Mouse (Mus musculus): ENCODE results near the gene Acsf3. TPM values are rescaled to one million over a fixed set of nuclear protein-coding genes. Genes with fewer than 3 reads are reported as not detected.

Acsf3 gene
- polyA plus RNA-seq (2015; fragmentation: Nextera tagmentation; extraction: Ambion mirVana) = 31.4 and 34.5 TPM in 2 replicates

- WGBS = under 1% methylated on average over 50 of the region's 50 CpGs
- Histone ChIP-seq H3K9me3 (ENCODE audit: control insufficient read depth, low read length) (no peaks in the 10 kb centered on the region), H3K4me2 (ENCODE audit: low read depth, low read length) (peak within 1 kb of the TSS; percentile 93), H3K4me3 (ENCODE audit: low read length) (peak within 1 kb of the TSS; percentile 90), H3K27ac (ENCODE audit: low read length) (peak within 1 kb of the TSS; percentile 49; the same call in 1 of the 2 replicates), H3K9ac (ENCODE audit: low read depth, low read length) (peak within 1 kb of the TSS; percentile 96), H3K36me3 (ENCODE audit: control insufficient read depth, insufficient read depth, low read length) (no peaks in the 10 kb centered on the region), H3K4me1 (ENCODE audit: control insufficient read depth, insufficient read depth, low read length) (peaks cover 3% of the 10 kb centered on the region; the same call in 1 of the 2 replicates), H3K27me3 (replicated peaks; ENCODE audit: control insufficient read depth, insufficient read depth, low read length) (no peaks in the 10 kb centered on the region)
- ATAC-seq = peak; percentile 76
Observed at GRCm38 (mm10) chr8:122775285-122776155, at the start of gene Acsf3. Acsf3 (plus strand) TSS chr8:122775486.

DNA sequence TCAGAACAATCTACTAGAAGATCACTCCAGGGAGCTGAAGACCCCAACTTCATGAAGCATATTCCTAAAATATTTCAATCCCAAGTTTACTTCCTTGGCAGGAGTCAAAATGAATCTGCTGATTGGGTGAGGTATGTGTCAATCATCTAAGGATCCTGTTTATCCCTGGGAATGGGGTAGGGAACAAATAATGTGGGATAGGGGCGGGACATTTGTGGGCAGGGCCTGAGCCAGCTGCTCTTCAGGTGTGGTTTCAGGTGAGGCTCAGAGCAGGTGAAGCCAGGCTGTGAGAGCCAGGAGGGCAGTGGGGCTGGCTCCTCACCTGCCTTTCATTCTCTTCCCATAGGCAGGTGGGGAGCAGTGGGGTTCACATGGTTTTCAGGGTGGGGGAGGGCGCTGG is 48.5 kb upstream of the Acsf3 start:
- peak; percentile 55; the same call in 1 of the 2 replicates for ATAC-seq
- no peak overlapping the region for H3K9ac ChIP-seq (ENCODE audit: low read depth, low read length)

GRCm38 (mm10) chr8:122727412-122727811 is 47.9 kb upstream of the Acsf3 start:
- no peak for ATAC-seq
- Histone ChIP-seq H3K9ac (ENCODE audit: low read depth, low read length) (no peak overlapping the region), H3K9me3 (ENCODE audit: control insufficient read depth, low read length) (no peaks in the 10 kb centered on the region), H3K27me3 (replicated peaks; ENCODE audit: control insufficient read depth, insufficient read depth, low read length) (no peaks in the 10 kb centered on the region), H3K36me3 (ENCODE audit: control insufficient read depth, insufficient read depth, low read length) (no peaks in the 10 kb centered on the region), H3K4me3 (ENCODE audit: low read length) (no peak overlapping the region), H3K27ac (ENCODE audit: low read length) (no peak overlapping the region), H3K4me2 (ENCODE audit: low read depth, low read length) (no peak overlapping the region), H3K4me1 (ENCODE audit: control insufficient read depth, insufficient read depth, low read length) (no peaks in the 10 kb centered on the region)
- 66% methylated on average over 5 of the region's 5 CpGs for WGBS

More for the DNA sequence above, 48.5 kb upstream of the Acsf3 start:
- no peaks in the 10 kb centered on the region for H3K9me3 ChIP-seq (ENCODE audit: control insufficient read depth, low read length)
- WGBS = 57% methylated on average over 2 of the region's 2 CpGs
- no peak overlapping the region for H3K4me3 ChIP-seq (ENCODE audit: low read length)
- no peak overlapping the region for H3K4me2 ChIP-seq (ENCODE audit: low read depth, low read length)
- H3K36me3 ChIP-seq (ENCODE audit: control insufficient read depth, insufficient read depth, low read length) = no peaks in the 10 kb centered on the region
- no peak overlapping the region for H3K27ac ChIP-seq (ENCODE audit: low read length)
- H3K4me1 ChIP-seq (ENCODE audit: control insufficient read depth, insufficient read depth, low read length) = no peaks in the 10 kb centered on the region
- H3K27me3 ChIP-seq (replicated peaks; ENCODE audit: control insufficient read depth, insufficient read depth, low read length) = no peaks in the 10 kb centered on the region; the same call in 1 of the 2 replicates

GRCm38 (mm10) chr8:122728630-122729029 is 46.7 kb upstream of the Acsf3 start:
- no peak overlapping the region for H3K9ac ChIP-seq (ENCODE audit: low read depth, low read length)
- no peak for ATAC-seq
- no peaks in the 10 kb centered on the region for H3K4me1 ChIP-seq (ENCODE audit: control insufficient read depth, insufficient read depth, low read length)
- no peak overlapping the region for H3K4me3 ChIP-seq (ENCODE audit: low read length)
- H3K9me3 ChIP-seq (ENCODE audit: control insufficient read depth, low read length) = no peaks in the 10 kb centered on the region
- H3K4me2 ChIP-seq (ENCODE audit: low read depth, low read length) = no peak overlapping the region
- no peak overlapping the region for H3K27ac ChIP-seq (ENCODE audit: low read length)
- WGBS = 20% methylated on average over 3 of the region's 3 CpGs
- no peaks in the 10 kb centered on the region for H3K36me3 ChIP-seq (ENCODE audit: control insufficient read depth, insufficient read depth, low read length)
- no peaks in the 10 kb centered on the region for H3K27me3 ChIP-seq (replicated peaks; ENCODE audit: control insufficient read depth, insufficient read depth, low read length)

DNA sequence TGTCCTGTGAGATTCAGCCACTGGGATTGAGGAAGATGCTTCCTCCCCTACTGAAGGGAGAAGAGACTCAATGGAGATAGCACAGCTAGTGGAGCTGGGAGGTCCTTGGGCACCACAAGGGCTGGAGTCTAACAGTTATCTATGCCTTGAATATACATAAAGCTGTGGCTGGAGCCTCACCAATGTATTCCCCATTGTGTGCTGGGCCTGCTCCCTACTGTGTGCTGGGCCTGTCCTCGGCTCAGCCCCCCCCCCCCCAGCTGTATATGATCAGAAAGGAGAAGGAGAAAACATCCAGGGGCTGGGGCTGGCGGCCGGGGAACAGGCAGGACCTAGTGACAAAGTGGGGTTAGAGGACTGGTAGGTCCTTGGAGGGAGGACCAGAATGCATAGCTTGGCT is 40.2 kb upstream of the Acsf3 start:
- no peak overlapping the region for H3K4me2 ChIP-seq (ENCODE audit: low read depth, low read length)
- H3K27me3 ChIP-seq (replicated peaks; ENCODE audit: control insufficient read depth, insufficient read depth, low read length) = 0 out of 2 replicates have a peak, but pooled peaks cover 2% of the 10 kb centered on the region
- no peak overlapping the region for H3K27ac ChIP-seq (ENCODE audit: low read length)
- H3K4me1 ChIP-seq (ENCODE audit: control insufficient read depth, insufficient read depth, low read length) = peaks cover 5% of the 10 kb centered on the region; the same call in 1 of the 2 replicates
- WGBS = 61% methylated on average over 3 of the region's 3 CpGs
- H3K4me3 ChIP-seq (ENCODE audit: low read length) = no peak overlapping the region
- no peaks in the 10 kb centered on the region for H3K9me3 ChIP-seq (ENCODE audit: control insufficient read depth, low read length)
- H3K36me3 ChIP-seq (ENCODE audit: control insufficient read depth, insufficient read depth, low read length) = no peaks in the 10 kb centered on the region
- ATAC-seq = no peak
- H3K9ac ChIP-seq (ENCODE audit: low read depth, low read length) = no peak overlapping the region

DNA sequence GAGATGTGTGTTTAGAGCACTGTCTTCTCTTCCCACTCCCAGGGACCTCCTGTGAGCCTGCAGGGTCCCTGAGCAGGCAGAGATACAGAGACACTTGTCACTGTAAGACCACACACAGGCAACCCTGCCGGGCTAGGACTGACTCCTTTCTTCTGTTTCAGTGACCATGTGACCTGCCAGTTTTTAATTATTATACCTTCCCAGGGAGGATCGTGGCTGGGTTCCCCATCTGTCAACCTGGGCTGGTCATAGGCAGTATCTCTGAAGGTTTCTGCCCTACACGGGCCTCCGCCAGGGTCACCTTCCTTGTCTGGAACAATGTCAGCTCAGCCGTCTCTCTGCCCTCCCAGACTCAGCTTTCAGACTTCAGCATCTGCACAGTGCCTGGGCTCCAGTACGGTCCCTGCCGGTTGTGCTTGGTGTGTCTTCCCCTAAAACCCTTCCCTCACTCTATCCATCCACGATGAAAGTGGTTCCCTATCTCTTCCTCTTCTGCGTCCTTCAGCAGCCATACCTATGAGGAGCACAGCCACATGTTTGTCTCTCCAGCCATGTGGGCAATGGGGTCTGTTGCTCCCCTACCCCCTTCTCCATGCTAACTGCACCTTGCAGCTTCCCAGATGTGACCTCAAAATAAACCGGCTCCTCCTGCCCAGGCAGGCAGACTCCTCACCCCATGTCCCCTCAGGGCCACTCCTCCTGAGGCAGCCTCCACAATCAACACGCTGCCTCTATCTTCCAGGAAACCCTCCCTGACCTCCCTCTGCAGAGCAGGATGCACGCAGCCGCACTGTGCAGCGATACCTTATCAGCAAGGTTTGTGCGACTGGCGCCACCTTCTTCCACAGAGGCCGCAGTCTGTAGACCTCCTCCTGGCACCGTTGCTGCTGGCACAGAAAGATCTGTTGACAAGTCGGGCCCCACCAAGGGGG is 39.5 kb upstream of the Acsf3 start:
- Histone ChIP-seq H3K4me1 (ENCODE audit: control insufficient read depth, insufficient read depth, low read length) (peaks cover 5% of the 10 kb centered on the region; the same call in 1 of the 2 replicates), H3K9me3 (ENCODE audit: control insufficient read depth, low read length) (no peaks in the 10 kb centered on the region), H3K9ac (ENCODE audit: low read depth, low read length) (0 out of 2 replicates have a peak overlapping the region, but pooled peaks have one; percentile 3), H3K36me3 (ENCODE audit: control insufficient read depth, insufficient read depth, low read length) (no peaks in the 10 kb centered on the region), H3K27me3 (replicated peaks; ENCODE audit: control insufficient read depth, insufficient read depth, low read length) (peaks cover 2% of the 10 kb centered on the region; the same call in 1 of the 2 replicates), H3K4me2 (ENCODE audit: low read depth, low read length) (no peak overlapping the region; the same call in 1 of the 2 replicates), H3K27ac (ENCODE audit: low read length) (no peak overlapping the region), H3K4me3 (ENCODE audit: low read length) (no peak overlapping the region)
- WGBS = 46% methylated on average over 19 of the region's 19 CpGs
- ATAC-seq = peak; percentile 80

- H3K9ac ChIP-seq (ENCODE audit: low read depth, low read length) = no peak overlapping the region
- no peak overlapping the region for H3K4me2 ChIP-seq (ENCODE audit: low read depth, low read length)
- WGBS = 89% methylated on average over 11 of the region's 11 CpGs
Observed at GRCm38 (mm10) chr8:122736623-122737022, 38.7 kb upstream of the Acsf3 start.

DNA sequence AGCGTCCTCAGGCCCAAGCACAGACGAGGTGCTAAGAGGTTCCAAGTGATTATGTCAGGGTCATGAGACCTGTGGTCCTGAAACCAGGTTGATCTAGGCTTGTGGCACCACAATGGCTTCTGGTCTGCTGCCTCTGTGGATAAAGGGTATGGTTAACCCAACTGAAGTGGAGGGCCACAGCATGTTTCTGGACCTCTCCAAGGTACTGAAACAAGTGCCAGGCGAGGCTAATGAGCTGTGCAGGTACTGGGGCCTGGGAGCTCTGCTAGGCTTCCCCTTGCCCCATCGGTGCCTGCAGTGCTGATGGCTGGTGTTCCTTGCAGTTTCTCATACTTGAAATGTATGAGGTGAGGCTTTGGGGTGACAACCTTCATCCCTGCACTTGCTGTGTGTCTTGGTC is 38.2 kb upstream of the Acsf3 start:
- Histone ChIP-seq H3K9ac (ENCODE audit: low read depth, low read length) (no peak overlapping the region), H3K36me3 (ENCODE audit: control insufficient read depth, insufficient read depth, low read length) (no peaks in the 10 kb centered on the region), H3K27me3 (replicated peaks; ENCODE audit: control insufficient read depth, insufficient read depth, low read length) (peaks cover 3% of the 10 kb centered on the region; the same call in 1 of the 2 replicates), H3K9me3 (ENCODE audit: control insufficient read depth, low read length) (no peaks in the 10 kb centered on the region), H3K4me1 (ENCODE audit: control insufficient read depth, insufficient read depth, low read length) (peaks cover 5% of the 10 kb centered on the region; the same call in 1 of the 2 replicates), H3K4me2 (ENCODE audit: low read depth, low read length) (no peak overlapping the region), H3K27ac (ENCODE audit: low read length) (no peak overlapping the region), H3K4me3 (ENCODE audit: low read length) (no peak overlapping the region)
- no peak for ATAC-seq
- WGBS = 57% methylated on average over 4 of the region's 4 CpGs

More at GRCm38 (mm10) chr8:122736623-122737022, 38.7 kb upstream of the Acsf3 start:
- ATAC-seq = no peak
- Histone ChIP-seq H3K9me3 (ENCODE audit: control insufficient read depth, low read length) (no peaks in the 10 kb centered on the region), H3K27me3 (replicated peaks; ENCODE audit: control insufficient read depth, insufficient read depth, low read length) (peaks cover 2% of the 10 kb centered on the region; the same call in 1 of the 2 replicates), H3K36me3 (ENCODE audit: control insufficient read depth, insufficient read depth, low read length) (no peaks in the 10 kb centered on the region), H3K4me1 (ENCODE audit: control insufficient read depth, insufficient read depth, low read length) (peaks cover 5% of the 10 kb centered on the region; the same call in 1 of the 2 replicates), H3K27ac (ENCODE audit: low read length) (no peak overlapping the region), H3K4me3 (ENCODE audit: low read length) (no peak overlapping the region)

- no peak for ATAC-seq
- Histone ChIP-seq H3K4me3 (ENCODE audit: low read length) (no peak overlapping the region), H3K27me3 (replicated peaks; ENCODE audit: control insufficient read depth, insufficient read depth, low read length) (peaks cover 7% of the 10 kb centered on the region; the same call in 1 of the 2 replicates), H3K27ac (ENCODE audit: low read length) (no peak overlapping the region), H3K9ac (ENCODE audit: low read depth, low read length) (no peak overlapping the region), H3K9me3 (ENCODE audit: control insufficient read depth, low read length) (no peaks in the 10 kb centered on the region), H3K4me1 (ENCODE audit: control insufficient read depth, insufficient read depth, low read length) (peaks cover 5% of the 10 kb centered on the region; the same call in 1 of the 2 replicates), H3K36me3 (ENCODE audit: control insufficient read depth, insufficient read depth, low read length) (no peaks in the 10 kb centered on the region), H3K4me2 (ENCODE audit: low read depth, low read length) (no peak overlapping the region)
- 83% methylated on average over 6 of the region's 6 CpGs for WGBS
Observed at GRCm38 (mm10) chr8:122737886-122738285, 37.4 kb upstream of the Acsf3 start.
